Mouse (Mus musculus) retina, postnatal 1 day (tissue): ENCODE data around the gene Gm4498.
"Not testable (repeated sequence)": the region's sequence is repeated elsewhere in the genome, so short reads cannot be mapped to it uniquely, and the experiment has no call there.

ENCODE experiments used
- DNase-seq: peaks from one replicate; pipeline ENCODE4 v3.0.0-alpha.2; 2012

Gene Gm4498

DNA sequence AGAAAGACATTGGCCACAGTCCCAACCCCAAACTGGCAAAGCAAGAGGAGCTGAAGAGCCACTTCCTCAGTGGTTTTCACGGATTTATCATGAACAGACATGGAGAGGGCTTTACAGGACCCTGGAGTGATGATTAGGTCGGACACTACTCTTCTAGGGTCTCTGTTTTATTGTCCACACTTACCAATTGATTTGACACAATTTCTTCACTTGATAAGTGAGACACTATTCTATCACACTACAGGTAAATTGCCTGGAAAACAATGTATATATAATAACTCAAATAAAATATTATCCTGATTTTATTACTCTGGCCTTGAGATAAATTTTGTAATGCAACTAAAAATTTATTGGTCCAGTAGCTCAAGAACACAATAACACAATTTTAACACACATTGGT, at the start of gene Gm4498:
Gene Gm4498, minus strand, starts transcription at position 101 of the 400 bp plus-strand sequence.
- DNase-seq = not testable (repeated sequence)

DNA sequence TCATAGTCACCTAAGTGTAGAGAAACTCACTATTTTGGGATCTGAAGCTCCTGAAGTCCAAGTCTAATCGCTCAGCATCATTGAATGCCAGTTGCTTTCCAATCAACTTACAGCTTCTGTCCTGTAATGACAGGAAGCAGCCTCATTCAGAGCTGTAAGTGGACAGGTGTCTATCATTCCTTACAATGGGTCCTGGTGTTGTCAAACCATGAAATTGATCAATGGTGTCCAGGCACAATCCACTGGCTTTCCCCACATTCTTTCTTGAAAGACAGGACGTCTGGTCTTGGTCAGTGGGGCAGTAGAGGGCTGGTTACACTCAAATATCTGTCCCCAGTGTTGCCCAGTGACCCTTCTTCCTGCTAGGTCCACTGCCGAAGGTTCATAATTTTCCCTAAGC, 29.1 kb upstream of the Gm4498 start, which contains the start of gene Gm5890:
Gene Gm5890, minus strand, starts transcription at position 101 of the 400 bp plus-strand sequence.
- DNase-seq = not testable (repeated sequence)

DNA sequence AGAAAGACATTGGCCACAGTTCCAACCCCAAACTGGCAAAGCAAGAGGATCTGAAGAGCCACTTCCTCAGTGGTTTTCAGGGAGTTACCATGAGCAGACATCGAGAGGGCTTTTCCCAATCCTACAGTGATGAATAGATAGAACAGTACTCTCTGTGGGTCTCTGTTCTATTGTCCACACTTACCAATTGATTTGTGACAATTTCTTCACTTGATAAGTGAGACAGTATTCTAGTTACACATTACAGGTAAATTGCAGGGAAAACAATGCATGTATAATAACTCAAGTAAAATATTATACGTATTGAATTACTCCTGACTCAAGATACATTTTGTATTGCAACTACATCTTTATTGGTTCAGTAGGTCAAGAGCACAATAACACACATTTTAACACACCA, 28.1 kb downstream of the Gm4498 start, which contains the start of gene Gm6164:
Gene Gm6164, minus strand, starts transcription at position 101 of the 400 bp plus-strand sequence.
- not testable (repeated sequence) for DNase-seq

DNA sequence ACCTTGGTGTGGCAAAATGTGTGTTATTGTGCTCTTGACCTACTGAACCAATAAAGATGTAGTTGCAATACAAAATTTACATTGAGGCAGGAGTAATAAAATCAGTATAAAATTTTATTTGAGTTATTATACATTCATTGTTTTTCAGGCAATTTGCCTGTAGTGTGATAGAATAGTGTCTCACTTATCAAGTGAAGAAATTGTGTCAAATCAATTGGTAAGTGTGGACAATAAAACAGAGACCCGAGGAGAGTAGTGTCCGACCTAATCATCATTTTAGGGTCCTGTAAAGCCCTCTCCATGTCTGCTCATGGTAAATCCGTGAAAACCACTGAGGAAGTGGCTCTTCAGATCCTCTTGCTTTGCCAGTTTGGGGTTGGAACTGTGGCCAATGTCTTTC, 40.2 kb downstream of the Gm4498 start, which contains the start of gene Vmn1r95:
Gene Vmn1r95, plus strand, starts transcription at position 301 of the 400 bp plus-strand sequence.
- DNase-seq = not testable (repeated sequence)
